Mouse (Mus musculus): ENCODE measurements around the gene Foxn3. TPM values are rescaled to one million over a fixed set of nuclear protein-coding genes. Genes with fewer than 3 reads are reported as not detected.

Gene Foxn3
- polyA plus RNA-seq, 1 experiment from 2014 or later = 60.5 TPM

GRCm38 (mm10) chr12:99298851-99299600 lies 264.4 kb downstream of the Foxn3 start:
- WGBS = 28% methylated on average over 12 of the region's 12 CpGs
- H3K36me3 ChIP-seq (ENCODE audit: control insufficient read depth, insufficient read depth, low read length) = no peaks in the 10 kb centered on the region
- H3K4me3 ChIP-seq (ENCODE audit: low read length) = no peak overlapping the region
- no peak overlapping the region; the same call in 1 of the 2 replicates for H3K9ac ChIP-seq (ENCODE audit: low read depth, low read length)
- H3K27ac ChIP-seq (ENCODE audit: low read depth, low read length) = peak overlapping the region; percentile 61; the same call in 1 of the 2 replicates
- no peak for ATAC-seq
- H3K27me3 ChIP-seq (replicated peaks; ENCODE audit: control insufficient read depth, insufficient read depth, low read length) = no peaks in the 10 kb centered on the region
- H3K9me3 ChIP-seq (ENCODE audit: control insufficient read depth, low read length) = no peaks in the 10 kb centered on the region
- H3K4me2 ChIP-seq (ENCODE audit: low read length) = no peak overlapping the region
- peaks cover 18% of the 10 kb centered on the region for H3K4me1 ChIP-seq (ENCODE audit: control insufficient read depth, insufficient read depth, low read depth, low read length)

- Histone ChIP-seq H3K9ac (ENCODE audit: low read depth, low read length) (no peak overlapping the region), H3K4me1 (ENCODE audit: control insufficient read depth, insufficient read depth, low read depth, low read length) (peaks cover 18% of the 10 kb centered on the region), H3K4me3 (ENCODE audit: low read length) (no peak overlapping the region), H3K27ac (ENCODE audit: low read depth, low read length) (no peak overlapping the region), H3K36me3 (ENCODE audit: control insufficient read depth, insufficient read depth, low read length) (no peaks in the 10 kb centered on the region), H3K4me2 (ENCODE audit: low read length) (no peak overlapping the region), H3K9me3 (ENCODE audit: control insufficient read depth, low read length) (no peaks in the 10 kb centered on the region), H3K27me3 (replicated peaks; ENCODE audit: control insufficient read depth, insufficient read depth, low read length) (no peaks in the 10 kb centered on the region)
- no peak for ATAC-seq
- 70% methylated on average over 6 of the region's 6 CpGs for WGBS
Measured at GRCm38 (mm10) chr12:99298242-99298641, 265.1 kb downstream of the Foxn3 start.

GRCm38 (mm10) chr12:99297792-99298191 lies 265.6 kb downstream of the Foxn3 start:
- no peak overlapping the region for H3K4me3 ChIP-seq (ENCODE audit: low read length)
- WGBS = 90% methylated on average over 2 of the region's 2 CpGs

GRCm38 (mm10) chr12:99293532-99293931 lies 269.9 kb downstream of the Foxn3 start:
- peaks cover 24% of the 10 kb centered on the region for H3K4me1 ChIP-seq (ENCODE audit: control insufficient read depth, insufficient read depth, low read depth, low read length)
- no peak overlapping the region for H3K4me2 ChIP-seq (ENCODE audit: low read length)
- no peaks in the 10 kb centered on the region for H3K27me3 ChIP-seq (replicated peaks; ENCODE audit: control insufficient read depth, insufficient read depth, low read length)
- no peak overlapping the region for H3K9ac ChIP-seq (ENCODE audit: low read depth, low read length)
- no peak overlapping the region for H3K4me3 ChIP-seq (ENCODE audit: low read length)
- H3K9me3 ChIP-seq (ENCODE audit: control insufficient read depth, low read length) = no peaks in the 10 kb centered on the region
- no peak for ATAC-seq
- 0 out of 2 replicates have a peak, but pooled peaks cover 3% of the 10 kb centered on the region for H3K36me3 ChIP-seq (ENCODE audit: control insufficient read depth, insufficient read depth, low read length)
- no peak overlapping the region for H3K27ac ChIP-seq (ENCODE audit: low read depth, low read length)
- WGBS = 77% methylated on average over 7 of the region's 7 CpGs

More at GRCm38 (mm10) chr12:99297792-99298191, 265.6 kb downstream of the Foxn3 start:
- H3K36me3 ChIP-seq (ENCODE audit: control insufficient read depth, insufficient read depth, low read length) = no peaks in the 10 kb centered on the region
- ATAC-seq = no peak
- no peak overlapping the region for H3K27ac ChIP-seq (ENCODE audit: low read depth, low read length)
- no peak overlapping the region for H3K9ac ChIP-seq (ENCODE audit: low read depth, low read length)
- H3K4me2 ChIP-seq (ENCODE audit: low read length) = no peak overlapping the region
- H3K4me1 ChIP-seq (ENCODE audit: control insufficient read depth, insufficient read depth, low read depth, low read length) = peaks cover 22% of the 10 kb centered on the region
- no peaks in the 10 kb centered on the region for H3K27me3 ChIP-seq (replicated peaks; ENCODE audit: control insufficient read depth, insufficient read depth, low read length)
- no peaks in the 10 kb centered on the region for H3K9me3 ChIP-seq (ENCODE audit: control insufficient read depth, low read length)

- Histone ChIP-seq H3K9me3 (ENCODE audit: control insufficient read depth, low read length) (no peaks in the 10 kb centered on the region), H3K9ac (ENCODE audit: low read depth, low read length) (no peak overlapping the region), H3K4me2 (ENCODE audit: low read length) (no peak overlapping the region), H3K27me3 (replicated peaks; ENCODE audit: control insufficient read depth, insufficient read depth, low read length) (no peaks in the 10 kb centered on the region), H3K27ac (ENCODE audit: low read depth, low read length) (no peak overlapping the region), H3K36me3 (ENCODE audit: control insufficient read depth, insufficient read depth, low read length) (0 out of 2 replicates have a peak, but pooled peaks cover 3% of the 10 kb centered on the region), H3K4me3 (ENCODE audit: low read length) (no peak overlapping the region), H3K4me1 (ENCODE audit: control insufficient read depth, insufficient read depth, low read depth, low read length) (peaks cover 26% of the 10 kb centered on the region)
- 35% methylated on average over 6 of the region's 6 CpGs for WGBS
- peak; percentile 60 for ATAC-seq
Measured at GRCm38 (mm10) chr12:99292152-99292551, 271.2 kb downstream of the Foxn3 start.

GRCm38 (mm10) chr12:99287081-99287480 lies 276.3 kb downstream of the Foxn3 start:
- H3K4me3 ChIP-seq (ENCODE audit: low read length) = no peak overlapping the region
- ATAC-seq = peak; percentile 31; the same call in 1 of the 2 replicates
- WGBS = 73% methylated on average over 5 of the region's 5 CpGs
- 0 out of 2 replicates have a peak, but pooled peaks cover 3% of the 10 kb centered on the region for H3K36me3 ChIP-seq (ENCODE audit: control insufficient read depth, insufficient read depth, low read length)
- no peak overlapping the region; the same call in 1 of the 2 replicates for H3K27ac ChIP-seq (ENCODE audit: low read depth, low read length)
- H3K4me1 ChIP-seq (ENCODE audit: control insufficient read depth, insufficient read depth, low read depth, low read length) = peaks cover 24% of the 10 kb centered on the region
- no peaks in the 10 kb centered on the region for H3K9me3 ChIP-seq (ENCODE audit: control insufficient read depth, low read length)
- no peaks in the 10 kb centered on the region for H3K27me3 ChIP-seq (replicated peaks; ENCODE audit: control insufficient read depth, insufficient read depth, low read length)
- H3K4me2 ChIP-seq (ENCODE audit: low read length) = no peak overlapping the region
- H3K9ac ChIP-seq (ENCODE audit: low read depth, low read length) = 0 out of 2 replicates have a peak overlapping the region, but pooled peaks have one; percentile 19

GRCm38 (mm10) chr12:99286662-99287061 lies 276.7 kb downstream of the Foxn3 start:
- peak; percentile 80 for ATAC-seq
- Histone ChIP-seq H3K9ac (ENCODE audit: low read depth, low read length) (no peak overlapping the region), H3K36me3 (ENCODE audit: control insufficient read depth, insufficient read depth, low read length) (0 out of 2 replicates have a peak, but pooled peaks cover 3% of the 10 kb centered on the region), H3K9me3 (ENCODE audit: control insufficient read depth, low read length) (no peaks in the 10 kb centered on the region), H3K4me1 (ENCODE audit: control insufficient read depth, insufficient read depth, low read depth, low read length) (peaks cover 23% of the 10 kb centered on the region), H3K4me2 (ENCODE audit: low read length) (no peak overlapping the region), H3K27me3 (replicated peaks; ENCODE audit: control insufficient read depth, insufficient read depth, low read length) (no peaks in the 10 kb centered on the region), H3K4me3 (ENCODE audit: low read length) (no peak overlapping the region), H3K27ac (ENCODE audit: low read depth, low read length) (peak overlapping the region; percentile 26; the same call in 1 of the 2 replicates)
- 31% methylated on average over 6 of the region's 6 CpGs for WGBS

GRCm38 (mm10) chr12:99285656-99286055 lies 277.7 kb downstream of the Foxn3 start:
- Histone ChIP-seq H3K4me1 (ENCODE audit: control insufficient read depth, insufficient read depth, low read depth, low read length) (peaks cover 32% of the 10 kb centered on the region), H3K27ac (ENCODE audit: low read depth, low read length) (peak overlapping the region; percentile 3), H3K9me3 (ENCODE audit: control insufficient read depth, low read length) (no peaks in the 10 kb centered on the region), H3K9ac (ENCODE audit: low read depth, low read length) (no peak overlapping the region), H3K27me3 (replicated peaks; ENCODE audit: control insufficient read depth, insufficient read depth, low read length) (no peaks in the 10 kb centered on the region), H3K4me3 (ENCODE audit: low read length) (no peak overlapping the region), H3K36me3 (ENCODE audit: control insufficient read depth, insufficient read depth, low read length) (0 out of 2 replicates have a peak, but pooled peaks cover 3% of the 10 kb centered on the region), H3K4me2 (ENCODE audit: low read length) (no peak overlapping the region)
- WGBS = 71% methylated on average over 8 of the region's 8 CpGs
- ATAC-seq = no peak

GRCm38 (mm10) chr12:99285199-99285598 lies 278.2 kb downstream of the Foxn3 start:
- H3K4me1 ChIP-seq (ENCODE audit: control insufficient read depth, insufficient read depth, low read depth, low read length) = peaks cover 32% of the 10 kb centered on the region

More at GRCm38 (mm10) chr12:99285199-99285598, 278.2 kb downstream of the Foxn3 start:
- Histone ChIP-seq H3K27me3 (replicated peaks; ENCODE audit: control insufficient read depth, insufficient read depth, low read length) (no peaks in the 10 kb centered on the region), H3K9ac (ENCODE audit: low read depth, low read length) (peak overlapping the region; percentile 18; the same call in 1 of the 2 replicates), H3K36me3 (ENCODE audit: control insufficient read depth, insufficient read depth, low read length) (no peaks in the 10 kb centered on the region), H3K9me3 (ENCODE audit: control insufficient read depth, low read length) (no peaks in the 10 kb centered on the region), H3K27ac (ENCODE audit: low read depth, low read length) (peak overlapping the region; percentile 3), H3K4me3 (ENCODE audit: low read length) (no peak overlapping the region), H3K4me2 (ENCODE audit: low read length) (peak overlapping the region; percentile 5; the same call in 1 of the 2 replicates)
- ATAC-seq = peak; percentile 43
- 11% methylated on average over 9 of the region's 9 CpGs for WGBS
